Mouse (Mus musculus) forebrain, postnatal 0 days (tissue): ENCODE measurements around the gene Sike1. TPM values are rescaled to one million over a fixed set of nuclear protein-coding genes. Genes with fewer than 3 reads are reported as not detected.

Source experiments
- ATAC-seq: fragments of 200-750 bp; cut with Nextera tagmentation; 2 replicates; pipeline ENCODE4 v1.8.0; 2017; ENCODE audit warnings: mild to moderate bottlenecking, moderate library complexity
- DNase-seq: peaks from one replicate; pipeline ENCODE4 v3.0.0-alpha.2; 2015
- H3K27ac ChIP-seq: fragments of 300-500 bp; sonication (generic); 2 replicates; pipeline ENCODE4 v1.5.1; 2014; ENCODE audit warnings: low read depth, mild to moderate bottlenecking, antibody characterized with exemption, low read length, moderate library complexity, mixed read lengths
- H3K27me3 ChIP-seq: fragments of 300-500 bp; sonication (generic); 2 replicates; pipeline ENCODE4 v1.6.1; 2014; ENCODE audit warnings: mild to moderate bottlenecking, low read length, mixed read lengths; ENCODE audit not compliant: insufficient read depth
- H3K36me3 ChIP-seq: fragments of 300-500 bp; sonication (generic); 2 replicates; pipeline ENCODE4 v1.6.1; 2014; ENCODE audit warnings: mild to moderate bottlenecking, moderate library complexity; ENCODE audit not compliant: insufficient read depth
- H3K4me1 ChIP-seq: fragments of 300-500 bp; sonication (generic); 2 replicates; pipeline ENCODE4 v1.6.1; 2014; ENCODE audit warnings: antibody characterized with exemption; ENCODE audit not compliant: insufficient read depth
- H3K4me2 ChIP-seq: fragments of 300-500 bp; sonication (generic); 2 replicates; pipeline ENCODE4 v1.6.1; 2014; ENCODE audit warnings: low read depth, mild to moderate bottlenecking, moderate library complexity
- H3K4me3 ChIP-seq: fragments of 300-500 bp; sonication (generic); 2 replicates; pipeline ENCODE4 v1.5.1; 2014; ENCODE audit warnings: low read depth, low read length, mixed read lengths
- H3K9ac ChIP-seq: fragments of 300-500 bp; sonication (generic); 2 replicates; pipeline ENCODE4 v1.6.1; 2014; ENCODE audit warnings: mild to moderate bottlenecking
- H3K9me3 ChIP-seq: fragments of 300-500 bp; sonication (generic); 2 replicates; pipeline ENCODE4 v1.6.1; 2016; ENCODE audit warnings: low read length
- CTCF ChIP-seq: sonication (generic); IDR thresholded peaks from 2 replicates; pipeline ENCODE4 v1.5.1; 2016; ENCODE audit warnings: antibody characterized with exemption, control low read depth, low read depth
- WGBS: fragments of 180-500 bp; shearing (Covaris S2); extraction: QIAGEN DNeasy Blood & Tissue Kit; methylation state at CpG from one replicate; pipeline ENCODE4 v1.1.7; 2014; 5-methylcytosine and 5-hydroxymethylcytosine counted together
- polyA plus RNA-seq: library from polyadenylated mRNA; unstranded; fragments of >200 nt; fragmentation: Nextera tagmentation; extraction: Ambion mirVana; gene quantifications from 2 replicates; pipeline ENCODE4 v1.2.1, GENCODE M21; 2015
- total RNA-seq: library from RNA; depleted of rRNA; stranded (reverse); fragments of >200 nt; gene quantifications from 2 replicates; pipeline ENCODE4 v1.2.3, GENCODE M21; 2014

Sike1 gene
- total and polyA plus RNA-seq, 2 experiments from 2014 or later: 29.6 to 48.2 TPM

DNA sequence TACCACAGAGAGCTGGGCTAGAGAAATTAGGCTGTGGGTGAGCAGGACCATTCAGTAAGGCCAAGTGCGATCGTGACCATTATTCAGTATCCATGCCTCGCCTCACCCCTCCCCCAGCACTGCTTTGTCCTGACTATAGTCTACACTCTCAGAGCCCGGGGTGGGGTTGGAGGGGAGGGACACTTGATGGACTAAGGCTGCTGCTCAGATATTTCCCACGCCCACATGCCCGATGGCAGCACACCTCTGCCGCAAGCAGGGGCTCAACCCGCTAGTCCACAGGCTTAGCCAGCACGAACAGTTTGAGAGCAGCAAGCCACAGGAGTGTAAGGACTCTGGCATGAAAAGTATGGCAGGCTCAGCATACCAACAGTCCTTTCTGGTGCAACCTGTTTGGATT, 25.4 kb upstream of the Sike1 start:
- no peak for TF ChIP-seq CTCF
- Histone ChIP-seq H3K27me3 (no peaks in the 10 kb centered on the region), H3K4me3 (no peak overlapping the region), H3K27ac (no peak overlapping the region), H3K9me3 (no peaks in the 10 kb centered on the region), H3K4me1 (no peaks in the 10 kb centered on the region), H3K9ac (no peak overlapping the region), H3K36me3 (no peaks in the 10 kb centered on the region), H3K4me2 (no peak overlapping the region)
- WGBS: 47% methylated on average over 9 of the region's 9 CpGs
- ATAC-seq (no peak), DNase-seq (no peak)

GRCm38 (mm10) chr3:102970508-102970907, 25.0 kb upstream of the Sike1 start:
- no peaks in the 10 kb centered on the region for H3K27me3 ChIP-seq
- no peak overlapping the region for H3K4me3 ChIP-seq
- H3K27ac ChIP-seq: no peak overlapping the region
- 83% methylated on average over 3 of the region's 3 CpGs for WGBS
- no peak overlapping the region for H3K9ac ChIP-seq
- no peak for TF ChIP-seq CTCF
- H3K4me1 ChIP-seq: no peaks in the 10 kb centered on the region
- no peaks in the 10 kb centered on the region for H3K36me3 ChIP-seq
- H3K9me3 ChIP-seq: no peaks in the 10 kb centered on the region
- DNase-seq (no peak), ATAC-seq (no peak)
- H3K4me2 ChIP-seq: no peak overlapping the region

GRCm38 (mm10) chr3:102976906-102977305, 18.6 kb upstream of the Sike1 start:
- Histone ChIP-seq H3K4me3 (no peak overlapping the region), H3K9ac (no peak overlapping the region), H3K4me2 (no peak overlapping the region), H3K9me3 (no peaks in the 10 kb centered on the region), H3K27me3 (no peaks in the 10 kb centered on the region), H3K4me1 (no peaks in the 10 kb centered on the region; the same call in 1 of the 2 replicates), H3K27ac (no peak overlapping the region), H3K36me3 (no peaks in the 10 kb centered on the region)
- WGBS: 81% methylated on average over 4 of the region's 4 CpGs
- DNase-seq (no peak), ATAC-seq (no peak)
- TF ChIP-seq CTCF: no peak

DNA sequence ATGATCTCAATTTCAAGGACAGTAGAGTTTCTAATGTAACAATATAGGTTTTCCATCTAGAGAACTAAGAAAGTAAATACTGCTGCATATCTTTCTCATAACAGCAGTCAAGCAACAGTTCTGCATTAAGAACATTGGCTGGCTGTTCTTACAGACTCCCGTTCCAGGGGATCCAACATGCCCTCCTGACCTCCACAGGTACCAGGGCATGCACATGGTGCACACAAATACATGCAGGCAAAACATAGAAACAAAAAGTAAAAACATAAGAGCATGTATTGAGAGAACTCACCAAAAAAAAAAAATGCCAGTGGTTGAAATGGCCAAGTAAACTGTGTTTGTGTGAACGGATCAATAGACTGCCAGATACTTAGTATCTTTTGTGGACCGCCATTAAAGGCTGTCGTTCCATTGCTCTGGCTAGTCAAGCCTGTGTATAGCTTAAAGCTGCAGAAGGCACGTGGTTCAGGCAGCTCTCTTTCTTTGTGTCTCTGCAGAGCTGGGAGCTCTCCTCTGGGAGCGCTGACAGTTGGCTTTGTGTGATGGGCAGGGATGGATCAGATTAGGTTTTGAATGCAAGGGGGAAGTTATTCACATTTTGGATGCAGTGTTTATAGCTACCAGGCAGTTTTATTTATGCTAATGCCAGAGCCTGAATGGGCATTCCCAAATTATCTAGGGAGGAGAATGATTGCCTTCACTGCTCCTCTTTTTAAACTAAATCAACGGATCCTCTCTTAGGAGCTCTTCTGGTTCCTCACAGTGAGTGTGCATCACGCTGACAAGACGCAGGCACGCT, 15.8 kb upstream of the Sike1 start:
- WGBS: 5% methylated on average over 10 of the region's 10 CpGs
- Histone ChIP-seq H3K4me3 (peak overlapping the region; percentile 18), H3K27me3 (no peaks in the 10 kb centered on the region), H3K4me1 (no peaks in the 10 kb centered on the region; the same call in 1 of the 2 replicates), H3K27ac (peak overlapping the region; percentile 80), H3K4me2 (peak overlapping the region; percentile 38), H3K9me3 (no peaks in the 10 kb centered on the region), H3K9ac (peak overlapping the region; percentile 42), H3K36me3 (no peaks in the 10 kb centered on the region)
- ATAC-seq (peak; percentile 100), DNase-seq (peak; percentile 88)
- peak; percentile 40; the same call in 1 of the 2 replicates for TF ChIP-seq CTCF

DNA sequence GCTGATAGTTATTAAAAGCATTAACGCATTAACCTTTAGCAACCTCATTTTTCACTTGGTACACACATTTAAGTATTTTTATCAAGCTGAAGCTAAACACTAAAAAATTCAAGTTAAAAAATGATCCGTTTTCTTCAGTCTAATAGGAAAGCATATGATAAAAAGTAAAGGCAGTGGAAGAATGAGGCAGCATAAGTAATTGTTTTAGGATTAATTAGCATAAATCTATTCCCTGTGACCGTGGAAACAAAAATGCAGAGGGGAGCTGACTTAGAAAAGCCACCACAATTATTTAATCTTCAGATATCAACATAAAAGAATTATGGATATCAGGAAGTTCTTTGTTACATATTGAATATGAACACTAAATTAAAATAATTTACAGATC, 15.2 kb upstream of the Sike1 start:
- Histone ChIP-seq H3K27me3 (no peaks in the 10 kb centered on the region), H3K27ac (peak overlapping the region; percentile 80), H3K4me3 (peak overlapping the region; percentile 18), H3K9me3 (no peaks in the 10 kb centered on the region), H3K36me3 (no peaks in the 10 kb centered on the region), H3K9ac (peak overlapping the region; percentile 42), H3K4me1 (no peaks in the 10 kb centered on the region; the same call in 1 of the 2 replicates), H3K4me2 (peak overlapping the region; percentile 38)
- TF ChIP-seq CTCF: no peak
- DNase-seq: no peak
- ATAC-seq: peak; percentile 17; the same call in 1 of the 2 replicates
- 8% methylated on average over 3 of the region's 3 CpGs for whole genome bisulfite sequencing

- DNase-seq (no peak), ATAC-seq (no peak)
- Histone ChIP-seq H3K27ac (no peak overlapping the region), H3K9me3 (no peaks in the 10 kb centered on the region), H3K4me1 (peaks cover 4% of the 10 kb centered on the region; the same call in 1 of the 2 replicates), H3K36me3 (no peaks in the 10 kb centered on the region), H3K4me3 (no peak overlapping the region), H3K4me2 (no peak overlapping the region), H3K9ac (no peak overlapping the region), H3K27me3 (no peaks in the 10 kb centered on the region)
- TF ChIP-seq CTCF: no peak
- WGBS: 77% methylated on average over 8 of the region's 8 CpGs
Measured at GRCm38 (mm10) chr3:102991041-102991440, 4.5 kb upstream of the Sike1 start.

DNA sequence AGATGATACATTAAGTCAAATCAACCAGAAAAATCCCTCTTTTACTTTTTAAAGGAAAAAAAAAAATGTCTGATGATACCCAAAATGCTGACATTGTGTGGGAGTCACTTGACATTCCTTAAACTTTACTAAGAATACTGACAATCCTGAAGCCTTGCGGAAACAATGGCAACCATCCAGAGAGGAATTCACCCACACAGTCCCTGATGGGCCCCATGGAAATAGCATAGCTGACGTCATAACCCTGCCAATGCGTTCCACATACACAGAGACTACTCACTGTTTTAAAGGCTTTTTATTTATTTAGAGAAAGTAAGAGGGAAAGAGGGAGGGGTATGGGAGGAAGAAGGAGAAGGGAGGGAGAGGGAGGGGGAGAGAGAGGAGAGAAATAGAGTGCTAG, 2.6 kb upstream of the Sike1 start:
- no peak for TF ChIP-seq CTCF
- 37% methylated on average over 3 of the region's 3 CpGs for WGBS
- ATAC-seq (no peak), DNase-seq (no peak)
- no peaks in the 10 kb centered on the region for H3K36me3 ChIP-seq
- peaks cover 4% of the 10 kb centered on the region; the same call in 1 of the 2 replicates for H3K4me1 ChIP-seq
- H3K27me3 ChIP-seq: no peaks in the 10 kb centered on the region
- no peak overlapping the region for H3K27ac ChIP-seq
- H3K4me3 ChIP-seq: no peak overlapping the region
- H3K4me2 ChIP-seq: no peak overlapping the region
- no peaks in the 10 kb centered on the region for H3K9me3 ChIP-seq
- H3K9ac ChIP-seq: no peak overlapping the region
